Mouse (Mus musculus) ES-E14 (cell line): ENCODE data around the gene Slfn4. TPM values are rescaled to one million over a fixed set of nuclear protein-coding genes. Genes with fewer than 3 reads are reported as not detected.

Experiments used
- DNase-seq: peaks from one replicate; pipeline ENCODE4 v3.0.0-alpha.2; 2013; ENCODE audit warnings: low read depth, low spot score
- H3K27ac ChIP-seq: 2 replicates; pipeline ENCODE4 v1.5.1; 2012; ENCODE audit warnings: low read depth, mild to moderate bottlenecking, low read length, moderate library complexity, mixed read lengths; ENCODE audit not compliant: poor library complexity, insufficient read depth, severe bottlenecking
- H3K36me3 ChIP-seq: 2 replicates; pipeline ENCODE4 v1.6.1; 2012; ENCODE audit warnings: mild to moderate bottlenecking, low read length, moderate library complexity, mixed read lengths; ENCODE audit not compliant: control insufficient read depth, poor library complexity, insufficient read depth, severe bottlenecking
- H3K4me1 ChIP-seq, 2 experiments: fragments of 150-350 bp in 1 of 2; sonication (generic) in 1 of 2; 2 replicates each; pipeline ENCODE4 v1.6.1; 2012; ENCODE audit warnings: low read length in 2 of 2, mild to moderate bottlenecking in 1 of 2, mixed read lengths in 1 of 2; ENCODE audit not compliant: control insufficient read depth in 2 of 2, insufficient read depth in 2 of 2, poor library complexity in 1 of 2
- H3K4me3 ChIP-seq, 2 experiments: fragments of 150-350 bp in 1 of 2; sonication (generic) in 1 of 2; 2 replicates each; pipeline ENCODE4 v1.5.1; 2012; ENCODE audit warnings: low read length in 2 of 2, low read depth in 1 of 2, mild to moderate bottlenecking in 1 of 2, mixed read lengths in 1 of 2; ENCODE audit not compliant: insufficient read depth in 1 of 2, poor library complexity in 1 of 2, severe bottlenecking in 1 of 2
- H3K9ac ChIP-seq: 2 replicates; pipeline ENCODE4 v1.6.1; 2012; ENCODE audit warnings: low read depth, mild to moderate bottlenecking, low read length, mixed read lengths; ENCODE audit not compliant: poor library complexity, insufficient read depth, severe bottlenecking
- H3K9me3 ChIP-seq: fragments of 150-350 bp; sonication (generic); 2 replicates; pipeline ENCODE4 v1.6.1; 2012; ENCODE audit warnings: low read depth, mild to moderate bottlenecking, low read length; ENCODE audit not compliant: control insufficient read depth, insufficient read depth
- CHD2 ChIP-seq: IDR thresholded peaks from 2 replicates; pipeline ENCODE4 v1.6.1; 2014; ENCODE audit warnings: mild to moderate bottlenecking, low read depth, low read length, inconsistent platforms
- HCFC1 ChIP-seq: IDR thresholded peaks from 2 replicates; pipeline ENCODE4 v1.6.1; 2012; ENCODE audit warnings: low read length, inconsistent platforms, borderline replicate concordance; ENCODE audit not compliant: insufficient read depth
- MAFK ChIP-seq: IDR thresholded peaks from 2 replicates; pipeline ENCODE4 v1.6.1; 2014; ENCODE audit warnings: mild to moderate bottlenecking, low read depth, low read length, inconsistent platforms; ENCODE audit not compliant: insufficient read depth
- ZC3H11A ChIP-seq: IDR thresholded peaks from 2 replicates; pipeline ENCODE4 v1.6.1; 2012; ENCODE audit warnings: low read depth, mild to moderate bottlenecking, inconsistent platforms, low read length, borderline replicate concordance
- ZNF384 ChIP-seq: IDR thresholded peaks from 2 replicates; pipeline ENCODE4 v1.6.1; 2012; ENCODE audit warnings: low read depth, low read length, inconsistent platforms
- in situ Hi-C, 2 experiments: fragments of 600-800 bp; cut with MboI; formaldehyde crosslinking; loops; one replicate each; pipeline ENCODE4 v1.15.1; 2025; ENCODE audit warnings: low sequenced_read_pairs in 2 of 2, inconsistent platforms in 1 of 2; ENCODE audit not compliant: unreplicated experiment in 2 of 2
- total RNA-seq: library from RNA; depleted of rRNA; stranded (reverse); fragments of 300-350 nt; gene quantifications from 2 replicates; pipeline ENCODE4 v1.2.3, GENCODE M21; 2012

Gene Slfn4
- total RNA-seq, 1 experiment: 1.3 TPM

DNA sequence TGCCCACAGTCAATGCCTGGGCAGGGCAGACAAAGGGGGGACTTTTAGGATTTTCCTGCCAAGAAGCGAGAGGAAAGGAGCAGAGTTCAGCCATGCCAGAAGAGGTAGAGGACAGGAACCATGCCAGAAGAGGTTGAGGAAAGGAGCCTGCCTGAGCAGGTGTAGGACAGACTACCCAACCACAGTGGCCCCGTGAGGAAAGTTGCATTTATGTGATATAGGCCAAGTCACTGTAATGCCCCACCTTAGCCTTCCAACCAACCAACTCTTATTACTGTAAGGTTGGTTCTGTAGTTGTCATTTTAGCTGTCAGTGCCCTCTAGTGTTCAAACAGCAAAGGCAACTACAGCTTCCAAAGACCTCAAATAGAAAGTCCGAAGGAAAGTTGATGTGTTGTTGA, 17.0 kb downstream of the Slfn4 start:
- Histone ChIP-seq H3K4me3 (no peak overlapping the region), H3K9me3 (no peaks in the 10 kb centered on the region), H3K36me3 (no peaks in the 10 kb centered on the region), H3K4me1 (no peaks in the 10 kb centered on the region), H3K27ac (no peak overlapping the region), H3K9ac (no peak overlapping the region)
- TF ChIP-seq ZC3H11A: peak; percentile 29; the same call in 1 of the 2 replicates
- TF ChIP-seq ZNF384: no peak
- in situ Hi-C loops: no loop called here
- no peak for DNase-seq

DNA sequence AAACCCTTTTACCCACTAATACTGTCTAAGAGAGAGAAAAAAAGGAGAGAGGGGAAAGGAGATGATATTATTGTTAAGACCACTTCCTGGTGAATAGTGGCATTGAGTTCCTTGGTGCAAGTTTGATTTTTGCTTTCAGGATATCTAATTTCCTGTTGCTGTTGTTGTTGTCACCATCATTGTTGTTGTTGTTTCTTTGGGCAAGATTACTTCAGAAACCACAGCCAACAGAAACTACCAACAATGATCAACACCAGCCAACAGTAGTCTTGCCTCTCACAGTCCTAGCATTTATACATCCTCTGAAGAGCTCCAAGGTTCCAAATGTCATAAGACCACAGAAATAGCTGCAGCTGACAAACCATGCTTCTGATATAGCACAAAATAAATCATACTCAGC, 30.0 kb downstream of the Slfn4 start:
- no peaks in the 10 kb centered on the region for H3K36me3 ChIP-seq
- DNase-seq: no peak
- no peak overlapping the region for H3K27ac ChIP-seq
- TF ChIP-seq HCFC1: no peak
- no peak for TF ChIP-seq CHD2
- TF ChIP-seq MAFK: no peak
- TF ChIP-seq ZNF384: no peak
- no peak for TF ChIP-seq ZC3H11A
- H3K9me3 ChIP-seq: no peaks in the 10 kb centered on the region
- H3K9ac ChIP-seq: no peak overlapping the region
- H3K4me3 ChIP-seq: no peak overlapping the region
- in situ Hi-C loops: loop anchor here in 1 of 2 experiments (25.0 kb wide), 1 partner anchor 93 kb away; the partner anchor contains the start of gene Slfn1
- H3K4me1 ChIP-seq: no peaks in the 10 kb centered on the region

DNA sequence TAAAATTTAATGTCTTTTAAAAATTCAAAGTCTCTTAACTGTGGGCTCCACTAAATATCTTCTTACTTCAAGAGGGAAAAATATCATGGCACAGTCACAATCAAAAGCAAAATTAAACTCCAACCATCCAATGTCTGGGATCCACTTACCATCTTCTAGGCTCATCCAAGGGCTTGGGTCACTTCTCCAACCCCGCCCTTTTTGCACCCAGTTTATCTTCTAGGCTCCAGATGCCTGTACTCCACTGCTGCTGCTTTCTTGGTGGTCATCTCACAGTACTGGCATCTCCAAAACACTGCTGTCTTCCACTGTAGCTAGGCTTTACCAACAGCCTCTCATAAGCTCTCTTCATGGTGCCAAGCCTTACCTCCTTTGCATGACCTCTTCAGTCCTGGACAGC, 41.1 kb downstream of the Slfn4 start:
- TF ChIP-seq ZNF384 (no peak), ZC3H11A (no peak), HCFC1 (no peak), CHD2 (no peak), MAFK (no peak)
- H3K27ac ChIP-seq: no peak overlapping the region
- no peak overlapping the region for H3K4me3 ChIP-seq
- in situ Hi-C loops: loop anchor here in 1 of 2 experiments (25.0 kb wide), 1 partner anchor 104 kb away; the partner anchor contains the start of gene Slfn1
- no peak overlapping the region for H3K9ac ChIP-seq
- no peaks in the 10 kb centered on the region for H3K9me3 ChIP-seq
- H3K4me1 ChIP-seq: no peaks in the 10 kb centered on the region
- DNase-seq: no peak
- no peaks in the 10 kb centered on the region for H3K36me3 ChIP-seq

DNA sequence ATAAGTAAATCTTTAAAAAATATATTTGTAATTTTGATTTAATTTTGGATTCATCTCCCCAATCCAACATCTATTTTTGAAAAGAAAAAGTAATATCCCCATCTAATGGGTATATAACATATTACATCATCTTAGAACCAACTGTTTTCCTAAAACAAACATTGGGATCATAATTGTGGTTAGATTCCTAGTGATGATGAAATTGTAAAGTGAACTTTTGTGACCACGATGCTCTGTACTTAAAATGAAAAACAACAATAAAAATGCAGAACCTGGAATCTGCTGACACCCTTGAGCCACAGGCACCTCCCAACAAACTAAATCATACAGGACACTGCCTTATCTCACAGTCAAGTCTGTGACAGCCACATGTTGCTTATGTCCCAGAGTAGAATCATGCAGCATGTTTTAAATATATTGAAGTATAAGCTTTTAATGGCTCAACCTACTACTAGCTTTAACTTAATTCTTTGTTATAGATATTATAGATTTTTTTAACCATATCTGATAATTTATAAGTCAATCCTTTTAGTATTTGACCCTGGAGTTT, 46.4 kb downstream of the Slfn4 start:
- no peak for DNase-seq
- Histone ChIP-seq H3K36me3 (no peaks in the 10 kb centered on the region), H3K9me3 (no peaks in the 10 kb centered on the region), H3K27ac (no peak overlapping the region), H3K4me3 (no peak overlapping the region), H3K9ac (no peak overlapping the region), H3K4me1 (no peaks in the 10 kb centered on the region)
- in situ Hi-C loops: loop anchor here in 1 of 2 experiments (25.0 kb wide), 1 partner anchor 109 kb away; the partner anchor contains the start of gene Slfn1
- no peak for TF ChIP-seq CHD2
- TF ChIP-seq MAFK: no peak
- no peak for TF ChIP-seq ZNF384
- TF ChIP-seq HCFC1: no peak
- no peak for TF ChIP-seq ZC3H11A
